Mouse (Mus musculus): ENCODE measurements around the gene Samd10. TPM values are rescaled to one million over a fixed set of nuclear protein-coding genes. Genes with fewer than 3 reads are reported as not detected.

Samd10 gene
- 10.4 TPM for polyA plus RNA-seq (2014; fragmentation: Illumina TruSeq; extraction: RNeasy Lipid Tissue Mini Kit (QIAGEN cat#74804); ENCODE audit: low read depth, low replicate concordance)

DNA sequence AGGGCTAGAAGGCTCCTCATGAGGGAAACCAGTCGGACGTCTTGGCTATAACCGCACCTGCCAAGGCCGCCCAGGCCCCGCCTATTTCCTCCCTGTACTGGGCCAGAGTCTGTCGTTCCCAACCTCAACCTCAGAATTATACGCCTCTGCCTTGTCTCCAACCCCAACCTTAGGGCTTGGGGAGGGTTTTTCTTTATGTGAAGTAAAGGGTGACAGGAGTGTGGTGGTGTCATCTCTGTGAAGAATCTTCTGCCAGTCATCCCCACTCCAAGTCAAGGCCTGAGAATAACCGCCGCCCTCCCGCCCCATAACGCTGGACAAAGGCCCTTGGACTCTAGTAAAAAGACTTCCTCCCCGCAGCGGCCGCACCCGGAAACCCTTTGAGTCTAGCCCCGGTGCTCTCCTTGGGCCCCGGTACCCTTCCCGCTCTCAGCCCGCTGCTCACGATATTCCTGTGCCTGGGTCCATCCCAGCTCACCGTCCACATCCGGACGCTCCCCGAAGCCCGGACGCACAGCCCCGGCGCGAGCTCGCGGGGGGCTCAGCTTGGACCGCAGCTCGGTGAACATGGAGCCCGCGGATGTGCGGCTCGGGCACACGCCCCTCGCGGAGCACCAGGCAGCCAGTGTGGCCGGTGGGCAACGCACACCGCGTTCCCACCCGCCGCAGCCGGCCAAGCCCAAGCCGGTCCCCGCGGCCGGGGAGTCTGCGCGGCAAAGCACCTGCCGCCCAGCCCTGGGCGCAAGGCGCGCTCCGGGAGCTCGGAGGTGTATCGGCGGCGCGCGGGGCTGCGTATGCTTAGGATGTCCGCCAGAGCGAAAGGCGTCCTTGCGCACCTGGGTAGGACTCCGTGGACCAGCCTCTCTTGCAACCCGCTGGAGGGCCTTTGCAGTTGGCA, at the start of gene Samd10:
Gene Samd10 (minus strand): TSS at position 759 of the 898 bp plus-strand sequence.

DNA sequence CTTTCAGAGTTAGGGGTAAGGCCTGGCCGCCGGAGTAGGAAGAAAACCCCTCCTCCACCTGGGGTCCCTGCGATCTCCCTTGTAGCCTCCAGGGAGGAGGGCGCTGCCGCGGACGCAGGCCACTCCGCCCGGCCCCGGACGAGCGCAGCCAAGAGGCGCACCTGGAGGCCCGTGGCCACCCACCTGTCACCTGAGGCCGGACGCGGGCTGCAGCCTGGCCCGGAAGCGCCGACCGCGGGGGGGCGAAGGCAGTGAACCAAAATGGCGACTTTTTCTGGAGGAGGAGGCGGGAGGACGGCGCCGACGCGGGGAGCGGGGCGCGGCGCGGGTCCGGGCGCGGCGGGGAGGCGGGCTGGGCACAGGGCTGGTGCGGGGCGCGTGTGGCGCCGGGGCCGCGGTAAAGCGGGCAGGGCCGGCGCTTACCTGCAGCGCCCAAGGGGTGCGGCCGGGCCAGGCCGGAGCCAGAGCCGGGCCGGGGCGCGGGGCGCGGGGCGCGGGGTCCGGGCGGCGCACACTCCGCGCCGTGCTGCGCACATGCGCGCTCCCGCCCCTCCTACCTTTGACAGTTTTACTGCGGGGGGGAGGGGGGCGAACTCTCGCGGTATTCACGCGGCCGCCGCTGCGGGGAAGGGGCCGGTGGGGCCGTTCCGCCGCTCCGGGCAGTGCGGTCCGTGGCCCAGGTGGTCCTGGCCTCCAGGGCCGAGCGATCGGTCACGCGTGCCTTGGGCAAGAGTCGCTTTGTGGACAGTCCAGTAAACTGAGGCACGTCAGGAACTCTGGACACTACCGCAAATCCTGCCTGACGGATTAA, 6.6 kb downstream of the Samd10 start, which contains the start of gene Zfp512b:
Gene Zfp512b (minus strand): TSS at position 573 of the 811 bp plus-strand sequence.

DNA sequence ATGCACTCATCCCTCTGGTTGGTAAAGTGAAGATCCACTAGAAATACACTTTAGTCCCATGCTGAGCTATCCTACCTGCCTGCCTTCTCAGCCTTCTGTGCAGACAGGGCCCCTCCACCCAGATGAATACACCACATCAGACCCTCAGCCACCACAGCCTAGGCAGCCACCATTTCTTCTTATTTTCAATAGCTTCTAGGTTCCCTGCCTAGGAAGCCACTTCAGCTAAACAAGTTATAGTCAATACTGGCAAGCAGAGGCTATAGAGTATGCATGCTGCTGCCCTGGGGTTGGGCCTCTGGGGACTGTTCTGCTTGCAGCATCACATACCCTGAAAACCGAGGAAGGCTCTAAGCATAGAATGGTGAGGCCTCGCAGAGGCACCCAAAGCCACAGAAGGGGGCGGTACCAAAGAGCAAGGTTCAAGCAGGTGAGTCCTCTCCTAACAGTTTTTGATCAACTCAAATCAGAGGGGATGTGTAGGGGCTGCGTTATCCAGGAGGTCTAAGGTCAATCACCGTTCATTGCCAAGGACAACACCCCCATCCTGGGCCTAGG, 7.4 kb downstream of the Samd10 start, which contains the start of gene Prpf6:
Gene Prpf6 (plus strand): TSS at position 341 of the 558 bp plus-strand sequence.

DNA sequence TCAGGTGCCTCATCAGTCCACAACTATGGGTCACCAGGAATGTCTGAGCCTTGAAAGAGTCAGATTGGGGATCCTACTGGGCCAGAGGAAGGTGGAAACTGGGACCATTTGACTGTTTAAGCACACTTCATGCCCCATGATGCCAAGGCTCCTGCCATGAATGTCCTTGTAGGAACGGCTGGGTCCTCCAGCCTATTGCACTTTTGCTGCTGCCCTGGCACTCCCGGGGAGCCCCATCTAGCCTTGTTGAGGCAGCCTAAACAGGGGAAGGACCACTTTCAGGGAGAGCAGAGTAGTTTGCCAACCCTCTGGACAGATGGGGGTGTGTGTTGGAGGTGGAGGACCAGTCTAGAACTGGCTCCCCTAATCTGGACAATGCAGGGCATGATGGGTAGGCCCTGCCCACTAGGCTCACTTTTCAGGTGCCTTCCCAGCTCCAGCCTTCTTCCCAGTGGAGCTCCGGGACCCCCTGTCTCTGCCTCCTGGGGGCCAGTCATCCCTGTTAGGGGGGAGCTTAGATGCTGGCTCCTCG, 14.5 kb downstream of the Samd10 start, which contains the start of gene Uckl1:
Gene Uckl1 (minus strand): TSS at position 482 of the 532 bp plus-strand sequence.

Other genes with a start within 250 kb of the Samd10 start
- 2.1 TPM for gene Zgpat, start 234.3 kb downstream of the Samd10 start, polyA plus RNA-seq (2014; fragmentation: Illumina TruSeq; extraction: RNeasy Lipid Tissue Mini Kit (QIAGEN cat#74804); ENCODE audit: low read depth, low replicate concordance)
- 44.4 TPM for gene Arfrp1, start 233.8 kb downstream of the Samd10 start, polyA plus RNA-seq (2014; fragmentation: Illumina TruSeq; extraction: RNeasy Lipid Tissue Mini Kit (QIAGEN cat#74804); ENCODE audit: low read depth, low replicate concordance)
- gene Lime1, start 219.1 kb downstream of the Samd10 start, polyA plus RNA-seq (2014; fragmentation: Illumina TruSeq; extraction: RNeasy Lipid Tissue Mini Kit (QIAGEN cat#74804); ENCODE audit: low read depth, low replicate concordance), result 1.2 TPM
- 1.5 TPM for gene Zbtb46, start 139.8 kb downstream of the Samd10 start, polyA plus RNA-seq (2014; fragmentation: Illumina TruSeq; extraction: RNeasy Lipid Tissue Mini Kit (QIAGEN cat#74804); ENCODE audit: low read depth, low replicate concordance)
- not detected for gene Abhd16b, start 106.0 kb downstream of the Samd10 start, polyA plus RNA-seq (2014; fragmentation: Illumina TruSeq; extraction: RNeasy Lipid Tissue Mini Kit (QIAGEN cat#74804); ENCODE audit: low read depth, low replicate concordance)
- 47.1 TPM for gene Tpd52l2, start 102.1 kb downstream of the Samd10 start, polyA plus RNA-seq (2014; fragmentation: Illumina TruSeq; extraction: RNeasy Lipid Tissue Mini Kit (QIAGEN cat#74804); ENCODE audit: low read depth, low replicate concordance)
- 72.7 TPM for gene Dnajc5, start 78.7 kb downstream of the Samd10 start, polyA plus RNA-seq (2014; fragmentation: Illumina TruSeq; extraction: RNeasy Lipid Tissue Mini Kit (QIAGEN cat#74804); ENCODE audit: low read depth, low replicate concordance)
- gene Uckl1, start 14.3 kb downstream of the Samd10 start, polyA plus RNA-seq (2014; fragmentation: Illumina TruSeq; extraction: RNeasy Lipid Tissue Mini Kit (QIAGEN cat#74804); ENCODE audit: low read depth, low replicate concordance), result 22.6 TPM
- 24.1 TPM for gene Prpf6, start 7.3 kb downstream of the Samd10 start, polyA plus RNA-seq (2014; fragmentation: Illumina TruSeq; extraction: RNeasy Lipid Tissue Mini Kit (QIAGEN cat#74804); ENCODE audit: low read depth, low replicate concordance)
- 4.3 TPM for gene Zfp512b, start 6.4 kb downstream of the Samd10 start, polyA plus RNA-seq (2014; fragmentation: Illumina TruSeq; extraction: RNeasy Lipid Tissue Mini Kit (QIAGEN cat#74804); ENCODE audit: low read depth, low replicate concordance)
- not detected for gene Gm29797, start 57.8 kb upstream of the Samd10 start, polyA plus RNA-seq (2014; fragmentation: Illumina TruSeq; extraction: RNeasy Lipid Tissue Mini Kit (QIAGEN cat#74804); ENCODE audit: low read depth, low replicate concordance)
- not detected for gene Sox18, start 72.4 kb upstream of the Samd10 start, polyA plus RNA-seq (2014; fragmentation: Illumina TruSeq; extraction: RNeasy Lipid Tissue Mini Kit (QIAGEN cat#74804); ENCODE audit: low read depth, low replicate concordance)
- gene Tcea2, start 81.1 kb upstream of the Samd10 start, polyA plus RNA-seq (2014; fragmentation: Illumina TruSeq; extraction: RNeasy Lipid Tissue Mini Kit (QIAGEN cat#74804); ENCODE audit: low read depth, low replicate concordance), result not detected
- gene Rgs19, start 94.8 kb upstream of the Samd10 start, polyA plus RNA-seq (2014; fragmentation: Illumina TruSeq; extraction: RNeasy Lipid Tissue Mini Kit (QIAGEN cat#74804); ENCODE audit: low read depth, low replicate concordance), result 10.6 TPM
- gene Lkaaear1, start 99.2 kb upstream of the Samd10 start, polyA plus RNA-seq (2014; fragmentation: Illumina TruSeq; extraction: RNeasy Lipid Tissue Mini Kit (QIAGEN cat#74804); ENCODE audit: low read depth, low replicate concordance), result not detected
- 0.25 TPM for gene Oprl1, start 115.8 kb upstream of the Samd10 start, polyA plus RNA-seq (2014; fragmentation: Illumina TruSeq; extraction: RNeasy Lipid Tissue Mini Kit (QIAGEN cat#74804); ENCODE audit: low read depth, low replicate concordance)
- 1.4 TPM for gene Myt1, start 164.1 kb upstream of the Samd10 start, polyA plus RNA-seq (2014; fragmentation: Illumina TruSeq; extraction: RNeasy Lipid Tissue Mini Kit (QIAGEN cat#74804); ENCODE audit: low read depth, low replicate concordance)
- gene Pcmtd2, start 238.6 kb upstream of the Samd10 start, polyA plus RNA-seq (2014; fragmentation: Illumina TruSeq; extraction: RNeasy Lipid Tissue Mini Kit (QIAGEN cat#74804); ENCODE audit: low read depth, low replicate concordance), result 200 TPM

Measured in sigmoid colon, adult 10 weeks (tissue).